Mouse (Mus musculus) C2C12 (cell line): ENCODE measurements at regions not wholly inside any gene's neighbourhood (a gene's known extent, or its start where the extent isn't known, plus 50 kb on each side); places are given as distances from the start of the nearest gene placed in this dataset.

Experiments used
- H3K27me3 ChIP-seq: one replicate; pipeline ENCODE4 v1.6.1; 2011; ENCODE audit not compliant: control insufficient read depth, insufficient read depth, insufficient read length
- H3K36me3 ChIP-seq: one replicate; pipeline ENCODE4 v1.6.1; 2011; ENCODE audit not compliant: control insufficient read depth, insufficient read depth
- H3K4me3 ChIP-seq: one replicate; pipeline ENCODE4 v1.5.1; 2011; ENCODE audit warnings: mild to moderate bottlenecking, control low read depth; ENCODE audit not compliant: poor library complexity, insufficient read depth, severe bottlenecking
- H3K79me2 ChIP-seq: one replicate; pipeline ENCODE4 v1.6.1; 2011; ENCODE audit not compliant: control insufficient read depth, insufficient read depth
- H3K79me3 ChIP-seq: one replicate; pipeline ENCODE4 v1.6.1; 2011; ENCODE audit warnings: low read depth, control low read depth
- H3ac ChIP-seq: one replicate; pipeline ENCODE3; 2011; ENCODE audit warnings: low read depth; ENCODE audit not compliant: control insufficient read depth, insufficient read length
- CEBPB ChIP-seq: IDR thresholded peaks from one replicate; pipeline ENCODE4 v1.6.1; 2011; ENCODE audit warnings: low read depth, mild to moderate bottlenecking, control low read depth, moderate library complexity
- CTCF ChIP-seq: IDR thresholded peaks from one replicate; pipeline ENCODE4 v1.5.1; 2011; ENCODE audit not compliant: control insufficient read depth, insufficient read depth, insufficient read length
- FOSL1 ChIP-seq: IDR thresholded peaks from one replicate; pipeline ENCODE4 v1.8.0; 2011; ENCODE audit warnings: mild to moderate bottlenecking, low read length; ENCODE audit not compliant: poor library complexity, insufficient read depth, severe bottlenecking
- MAX ChIP-seq: IDR thresholded peaks from one replicate; pipeline ENCODE4 v1.6.1; 2011; ENCODE audit warnings: mild to moderate bottlenecking, control low read depth
- MYOD1 ChIP-seq: IDR thresholded peaks from one replicate; pipeline ENCODE4 v1.6.1; 2011; ENCODE audit warnings: low read depth; ENCODE audit not compliant: control insufficient read depth, insufficient read length
- MYOG ChIP-seq: IDR thresholded peaks from one replicate; pipeline ENCODE4 v1.6.1; 2011; ENCODE audit not compliant: control insufficient read depth, insufficient read length; ENCODE audit errors: extremely low read depth
- USF1 ChIP-seq: IDR thresholded peaks from one replicate; pipeline ENCODE4 v1.6.1; 2011; ENCODE audit warnings: low read depth, mild to moderate bottlenecking, control low read depth, moderate library complexity

GRCm38 (mm10) chr5:73782214-73783091 is 131.3 kb downstream of the Spata18 start:
- no peak overlapping the region for H3ac ChIP-seq
- no peaks in the 10 kb centered on the region for H3K79me2 ChIP-seq
- no peaks in the 10 kb centered on the region for H3K79me3 ChIP-seq
- TF ChIP-seq USF1 (no peak), CEBPB (no peak), CTCF (no peak), FOSL1 (no peak), MYOG (no peak), MYOD1 (no peak), MAX (no peak)
- peaks cover 4% of the 10 kb centered on the region for H3K27me3 ChIP-seq
- no peak overlapping the region for H3K4me3 ChIP-seq
- no peaks in the 10 kb centered on the region for H3K36me3 ChIP-seq

GRCm38 (mm10) chr5:73787275-73787674 is 136.1 kb downstream of the Spata18 start:
- peaks cover 10% of the 10 kb centered on the region for H3K27me3 ChIP-seq
- H3K79me3 ChIP-seq, result no peaks in the 10 kb centered on the region
- H3K36me3 ChIP-seq, result no peaks in the 10 kb centered on the region
- no peak overlapping the region for H3ac ChIP-seq
- no peak for TF ChIP-seq CEBPB
- no peak for TF ChIP-seq FOSL1
- TF ChIP-seq MYOG, result no peak
- no peak for TF ChIP-seq CTCF
- TF ChIP-seq MYOD1, result no peak
- no peak for TF ChIP-seq USF1
- TF ChIP-seq MAX, result no peak
- no peaks in the 10 kb centered on the region for H3K79me2 ChIP-seq
- H3K4me3 ChIP-seq, result no peak overlapping the region

GRCm38 (mm10) chr5:73792216-73792615 is 141.0 kb downstream of the Spata18 start:
- Histone ChIP-seq H3ac (no peak overlapping the region), H3K79me2 (no peaks in the 10 kb centered on the region), H3K36me3 (no peaks in the 10 kb centered on the region), H3K4me3 (no peak overlapping the region), H3K27me3 (peaks cover 5% of the 10 kb centered on the region), H3K79me3 (no peaks in the 10 kb centered on the region)
- no peak for TF ChIP-seq USF1
- no peak for TF ChIP-seq MYOD1
- TF ChIP-seq MAX, result no peak
- TF ChIP-seq CTCF, result no peak

GRCm38 (mm10) chr5:73796201-73796600 is 145.0 kb downstream of the Spata18 start:
- H3ac ChIP-seq, result no peak overlapping the region
- no peaks in the 10 kb centered on the region for H3K79me3 ChIP-seq
- no peaks in the 10 kb centered on the region for H3K36me3 ChIP-seq
- H3K27me3 ChIP-seq, result no peaks in the 10 kb centered on the region
- no peak for TF ChIP-seq CTCF
- TF ChIP-seq MYOD1, result no peak
- no peak for TF ChIP-seq MYOG
- TF ChIP-seq CEBPB, result no peak
- TF ChIP-seq USF1, result no peak
- no peak for TF ChIP-seq MAX
- no peak for TF ChIP-seq FOSL1
- no peak overlapping the region for H3K4me3 ChIP-seq
- H3K79me2 ChIP-seq, result no peaks in the 10 kb centered on the region

- TF ChIP-seq CEBPB (no peak), MYOG (no peak), MAX (no peak), USF1 (no peak), FOSL1 (no peak), CTCF (no peak), MYOD1 (no peak)
- no peak overlapping the region for H3ac ChIP-seq
- H3K79me3 ChIP-seq, result no peaks in the 10 kb centered on the region
- H3K36me3 ChIP-seq, result no peaks in the 10 kb centered on the region
- no peak overlapping the region for H3K4me3 ChIP-seq
- H3K27me3 ChIP-seq, result no peaks in the 10 kb centered on the region
- H3K79me2 ChIP-seq, result no peaks in the 10 kb centered on the region
Observed at GRCm38 (mm10) chr5:73797980-73798379, 146.8 kb downstream of the Spata18 start.

GRCm38 (mm10) chr5:73803431-73803830 is 152.3 kb downstream of the Spata18 start:
- H3K27me3 ChIP-seq, result no peaks in the 10 kb centered on the region
- no peaks in the 10 kb centered on the region for H3K36me3 ChIP-seq
- H3ac ChIP-seq, result no peak overlapping the region
- no peaks in the 10 kb centered on the region for H3K79me2 ChIP-seq
- no peak overlapping the region for H3K4me3 ChIP-seq
- TF ChIP-seq CEBPB (no peak), FOSL1 (no peak)
- no peaks in the 10 kb centered on the region for H3K79me3 ChIP-seq
